Mouse (Mus musculus): Measurements from ENCODE around the gene Wipf2.
"Not testable (repeated sequence)": the region's sequence is repeated elsewhere in the genome, so short reads cannot be mapped to it uniquely, and the experiment has no call there.

Wipf2 gene

DNA sequence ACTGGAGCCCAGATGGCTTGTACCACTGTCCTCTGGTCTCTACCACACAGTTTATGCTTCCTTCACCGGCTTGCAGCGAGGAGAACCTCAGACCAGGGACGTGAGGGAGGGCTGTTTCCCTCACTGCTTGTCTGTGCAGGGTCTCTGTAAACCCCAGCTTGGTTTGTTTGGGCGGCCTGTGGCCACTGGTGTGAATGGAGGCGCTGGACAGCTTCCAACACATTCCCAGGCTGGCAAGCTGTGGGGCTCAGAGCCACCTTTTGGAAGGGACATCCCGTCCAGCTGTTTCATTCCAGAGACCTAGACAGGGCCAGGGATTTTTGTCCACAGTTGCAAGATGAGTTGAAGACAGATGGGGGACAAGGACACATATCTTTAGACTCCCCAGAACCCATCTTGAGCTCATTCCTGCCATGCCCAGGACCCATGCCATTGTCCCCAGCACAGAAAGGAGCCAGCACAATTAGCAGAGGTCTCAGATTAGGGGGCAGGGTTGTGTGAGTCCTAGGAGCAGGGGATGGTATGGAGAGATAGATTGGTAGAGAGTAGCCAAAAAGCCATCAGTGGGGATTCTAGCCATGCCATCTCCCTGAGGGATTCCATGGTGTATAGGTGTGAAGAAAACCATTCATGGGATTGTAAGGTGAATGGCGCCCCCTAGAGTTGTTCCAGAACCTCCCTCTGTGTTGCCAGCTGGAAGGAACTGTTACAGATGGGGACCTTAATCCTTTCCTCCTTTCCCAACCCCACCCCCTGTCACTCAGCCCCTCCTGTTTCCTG lies 68.3 kb downstream of the Wipf2 start:
- peak; percentile 21 for DNase-seq (ENCODE audit: low spot score)

DNA sequence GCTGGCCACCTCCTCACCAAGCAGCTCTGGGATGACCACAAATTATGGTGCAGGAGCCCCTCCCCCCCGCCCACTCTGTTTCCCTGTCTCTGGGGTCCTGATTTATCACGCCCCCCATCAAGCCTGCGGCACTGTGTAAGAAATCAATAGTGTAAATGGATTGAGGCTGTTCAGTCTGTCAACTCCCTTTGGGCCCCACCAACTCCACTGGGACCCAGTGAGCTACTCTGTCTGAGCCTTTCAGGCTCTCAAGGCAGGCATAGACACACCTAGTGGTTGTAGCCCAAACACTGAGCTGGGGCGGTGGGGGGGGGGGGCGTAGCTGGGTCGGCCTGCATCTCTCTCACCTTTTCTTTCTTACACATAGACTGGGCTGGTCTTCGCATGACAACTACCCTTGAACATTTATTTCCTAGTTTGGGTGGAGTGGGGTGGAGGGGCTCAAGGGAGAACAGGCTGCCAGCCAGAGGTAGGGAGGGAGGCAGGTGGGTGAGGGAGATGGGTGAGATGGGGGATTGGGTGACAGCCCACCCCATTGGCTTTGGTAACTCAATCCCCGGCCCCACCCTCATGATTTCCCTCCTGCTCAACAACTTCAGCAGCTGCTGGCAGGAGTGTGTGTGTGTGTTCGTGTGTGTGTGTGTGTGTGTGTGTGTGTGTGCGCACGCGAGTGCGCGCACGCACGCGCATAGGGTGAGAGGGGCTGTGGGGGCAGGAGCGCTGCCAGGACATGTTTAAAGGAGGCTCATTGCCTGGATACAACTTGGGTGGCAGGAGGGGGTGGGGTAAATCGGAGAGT lies 69.1 kb downstream of the Wipf2 start:
- peak; percentile 23 for DNase-seq (ENCODE audit: low spot score)

DNA sequence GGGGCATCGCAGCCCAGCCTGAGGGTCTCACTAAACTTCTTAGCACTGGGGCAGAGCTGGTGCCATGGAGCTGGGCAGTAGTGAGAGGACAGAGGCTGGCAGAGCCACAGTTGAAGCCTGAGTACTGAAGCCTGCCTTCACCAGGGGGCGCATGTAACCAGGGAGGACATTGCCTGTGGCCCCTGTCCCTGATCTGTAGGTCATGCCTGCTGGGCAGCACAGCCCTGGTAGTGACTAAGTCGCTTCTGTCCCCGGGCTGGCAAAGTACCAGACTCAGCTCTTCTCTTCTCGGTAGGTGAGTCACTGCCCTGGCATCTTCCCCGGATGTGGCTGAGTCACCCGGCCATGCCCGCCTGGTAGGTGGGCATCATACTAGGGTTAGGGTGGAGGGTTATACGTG lies 69.7 kb downstream of the Wipf2 start:
- no peak for DNase-seq (ENCODE audit: low spot score)

DNA sequence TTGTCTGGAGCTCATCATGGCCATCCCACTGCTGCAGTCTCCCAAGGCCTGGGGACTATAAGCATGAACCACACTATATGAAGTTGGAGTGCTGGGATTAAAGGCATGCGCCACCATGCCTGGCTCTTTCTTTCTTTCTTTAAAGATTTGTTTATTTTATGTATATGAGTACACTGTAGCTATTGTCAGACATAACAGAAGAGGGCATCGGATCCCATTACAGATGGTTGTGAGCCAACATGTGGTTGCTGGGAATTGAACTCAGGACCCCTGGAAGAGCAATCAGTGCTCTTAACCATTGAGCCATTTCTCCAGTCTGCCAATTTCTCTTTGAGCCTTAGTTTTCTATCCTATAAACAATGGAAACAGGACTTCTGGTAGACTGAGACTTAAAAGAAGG lies 70.4 kb downstream of the Wipf2 start:
- not testable (repeated sequence) for DNase-seq (ENCODE audit: low spot score)

DNA sequence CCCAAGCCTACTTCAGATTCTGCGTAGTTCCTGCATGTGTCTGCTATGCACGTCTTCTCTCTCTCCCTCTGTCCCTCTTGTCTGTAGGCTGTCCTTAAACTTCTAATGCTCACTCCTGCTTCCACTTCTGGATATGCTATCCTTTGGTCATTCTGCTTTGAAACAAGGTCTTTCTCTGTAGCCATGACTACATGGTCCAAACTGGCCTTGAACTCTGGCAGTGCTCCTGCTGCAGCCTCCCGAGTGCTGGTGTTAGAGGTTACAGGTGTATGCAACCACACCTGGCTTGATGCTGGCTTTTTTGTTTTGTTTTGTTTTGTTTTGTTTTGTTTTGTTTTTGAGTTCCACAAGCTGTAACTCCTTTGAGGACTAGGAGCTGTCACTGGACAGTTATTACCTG lies 70.9 kb downstream of the Wipf2 start:
- no peak for DNase-seq (ENCODE audit: low spot score)

DNA sequence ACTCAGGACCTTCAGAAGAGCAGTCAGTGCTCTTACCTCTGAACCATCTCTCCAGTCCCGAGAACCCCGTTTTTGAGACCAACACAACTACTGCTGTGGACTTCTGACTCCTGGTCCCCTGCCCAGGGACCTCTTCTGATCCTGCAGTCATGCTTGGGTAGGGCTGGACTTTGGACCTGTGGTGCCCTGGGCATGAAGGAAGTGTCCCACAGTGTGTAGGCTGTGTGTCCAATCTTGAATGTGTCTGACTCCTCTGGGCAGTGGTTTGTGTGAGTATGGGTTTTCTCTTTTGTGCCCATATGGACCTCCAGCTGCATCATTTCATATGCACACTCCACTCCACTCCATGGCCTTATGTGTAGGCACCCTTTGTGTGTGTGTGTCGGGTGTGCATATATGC lies 71.7 kb downstream of the Wipf2 start:
- no peak for DNase-seq (ENCODE audit: low spot score)

DNA sequence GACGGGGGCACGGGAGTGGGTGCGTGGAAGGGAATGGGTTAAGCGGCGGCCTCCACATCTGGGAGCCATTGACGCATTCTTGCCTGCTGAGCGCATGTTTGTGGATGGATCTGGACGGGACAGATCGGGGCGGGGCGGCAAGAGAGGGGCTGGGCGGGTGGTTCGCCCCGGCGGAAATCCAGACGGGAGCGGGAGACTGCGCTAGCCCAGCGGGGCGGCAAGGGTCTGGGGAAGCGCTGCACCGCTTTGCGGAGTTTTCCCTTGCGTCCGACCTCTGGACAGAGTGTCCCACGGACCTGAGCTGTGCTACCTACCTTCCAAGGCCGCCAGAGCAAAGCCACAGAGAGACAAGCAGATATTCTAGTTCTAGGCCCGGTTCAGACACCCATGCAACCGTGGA lies 72.7 kb downstream of the Wipf2 start:
- DNase-seq (ENCODE audit: low spot score) = no peak

DNA sequence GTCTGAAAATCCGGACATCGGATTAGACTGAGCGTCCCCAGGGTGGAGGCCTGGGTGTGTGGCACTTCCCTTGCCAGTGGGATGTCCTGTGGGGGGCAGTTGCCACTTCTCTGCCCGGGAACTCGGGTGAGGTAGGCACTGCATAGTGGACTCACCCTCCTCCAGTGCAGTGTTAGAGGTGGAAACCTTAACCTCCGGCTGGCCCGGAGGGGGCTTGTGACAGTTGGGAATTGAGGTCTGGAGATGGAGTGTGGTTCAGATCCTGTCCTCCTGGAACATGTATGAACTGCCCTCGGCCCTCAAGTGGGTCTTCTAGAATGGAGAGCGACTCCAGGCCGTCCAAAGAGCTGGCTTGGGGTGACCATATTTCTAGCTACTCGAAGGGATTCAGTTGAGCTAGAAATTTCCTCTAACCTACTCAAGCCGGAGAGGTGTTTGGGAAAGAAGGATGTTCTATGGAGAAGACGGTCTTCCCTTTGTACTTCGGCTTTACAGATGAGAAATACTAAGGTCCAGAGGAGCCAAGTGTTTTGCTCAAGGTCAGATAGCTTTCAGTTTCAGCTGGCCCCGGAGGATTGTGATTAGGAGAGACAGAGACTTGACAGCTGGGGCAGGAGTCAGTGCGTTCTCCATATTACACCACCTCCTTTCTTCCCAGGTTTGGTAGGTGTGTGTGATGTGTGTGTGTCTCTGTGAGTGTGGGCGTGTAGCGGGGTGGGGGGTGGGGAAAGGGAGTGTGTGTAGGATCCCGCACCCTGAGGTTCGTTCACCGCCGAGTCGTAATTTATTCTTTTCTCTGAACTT lies 73.4 kb downstream of the Wipf2 start:
- DNase-seq (ENCODE audit: low spot score) = no peak

DNA sequence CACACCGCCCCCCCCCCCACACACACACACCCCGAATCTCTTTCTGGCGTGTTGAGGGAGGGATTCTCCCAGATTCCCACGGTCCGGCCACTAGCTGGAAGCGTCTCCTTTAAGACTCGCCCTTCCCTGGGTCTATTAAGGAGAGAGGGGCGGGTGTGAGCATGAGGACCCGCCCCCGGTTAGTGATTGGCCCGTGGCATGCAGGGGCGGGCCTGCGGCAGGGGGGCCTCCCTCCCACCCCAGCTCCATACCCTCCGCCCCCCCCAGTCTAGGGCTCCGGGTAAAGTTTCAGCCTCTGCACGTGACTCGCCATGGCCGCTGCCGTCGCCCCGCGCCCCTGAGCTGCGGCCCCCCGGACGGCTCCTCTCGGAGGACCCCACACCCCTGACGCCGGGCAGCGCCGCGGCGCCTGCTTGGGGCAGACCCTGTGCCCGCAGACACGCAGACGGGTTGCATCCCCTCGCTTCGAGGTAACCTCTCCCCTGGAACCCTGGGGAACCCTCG lies 74.0 kb downstream of the Wipf2 start:
- DNase-seq (ENCODE audit: low spot score) = peak; percentile 71

DNA sequence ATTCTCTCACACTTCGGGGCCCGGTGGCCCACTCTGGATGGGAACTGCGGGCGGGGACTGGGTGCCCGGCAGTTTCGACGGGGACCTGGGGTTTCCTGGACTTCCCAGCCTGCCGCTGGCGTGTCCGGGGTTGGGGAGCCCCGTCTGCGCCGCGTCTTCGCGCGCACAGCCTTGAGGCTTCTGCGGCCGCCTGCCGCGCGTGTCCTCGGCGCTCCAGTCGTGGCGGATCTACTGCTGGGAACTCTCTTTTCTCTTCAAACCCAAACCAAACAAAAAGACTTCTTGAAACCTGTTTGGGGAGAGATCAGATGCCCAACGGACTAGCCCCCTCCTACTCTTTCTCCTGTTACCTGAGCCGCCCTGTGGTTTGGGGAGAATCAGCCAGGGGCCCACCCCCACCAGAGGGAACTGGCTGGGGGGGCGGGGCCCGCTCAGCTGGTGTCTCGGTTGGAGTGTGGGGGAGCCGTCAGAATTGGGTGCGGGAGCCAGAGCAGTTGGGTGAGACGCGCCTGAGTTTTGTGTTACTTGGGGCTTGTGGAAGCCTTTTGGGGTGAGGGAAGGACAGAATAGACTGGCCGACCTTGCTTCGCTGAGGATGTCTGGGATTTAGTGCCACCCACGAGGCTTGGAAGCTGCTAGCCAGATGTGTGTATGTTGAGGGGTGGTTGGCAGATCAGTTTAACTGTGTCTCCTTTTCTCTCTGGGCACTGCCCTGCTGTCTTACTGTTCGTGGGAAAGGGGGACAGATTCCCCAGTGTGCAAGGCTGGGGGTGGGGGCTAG lies 74.7 kb downstream of the Wipf2 start:
- DNase-seq (ENCODE audit: low spot score) = no peak

DNA sequence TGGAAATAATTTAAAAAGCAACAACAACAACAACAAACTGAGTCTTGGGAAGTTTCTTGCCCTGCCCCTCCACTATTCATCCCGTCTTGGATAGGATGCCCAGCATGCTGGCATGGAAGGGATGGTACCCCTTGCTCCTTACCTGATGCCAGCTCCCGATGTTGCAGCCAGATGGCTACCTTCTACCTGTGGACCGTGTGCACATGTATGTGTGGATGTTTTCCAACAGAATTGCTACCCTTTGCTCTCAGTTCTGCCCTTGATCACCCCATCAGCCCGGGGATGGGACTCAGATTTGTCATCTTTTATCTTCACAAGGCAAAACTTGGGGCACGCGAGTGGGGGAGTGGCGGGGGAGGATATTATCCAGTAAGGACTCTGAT lies 75.3 kb downstream of the Wipf2 start:
- DNase-seq (ENCODE audit: low spot score) = no peak

DNA sequence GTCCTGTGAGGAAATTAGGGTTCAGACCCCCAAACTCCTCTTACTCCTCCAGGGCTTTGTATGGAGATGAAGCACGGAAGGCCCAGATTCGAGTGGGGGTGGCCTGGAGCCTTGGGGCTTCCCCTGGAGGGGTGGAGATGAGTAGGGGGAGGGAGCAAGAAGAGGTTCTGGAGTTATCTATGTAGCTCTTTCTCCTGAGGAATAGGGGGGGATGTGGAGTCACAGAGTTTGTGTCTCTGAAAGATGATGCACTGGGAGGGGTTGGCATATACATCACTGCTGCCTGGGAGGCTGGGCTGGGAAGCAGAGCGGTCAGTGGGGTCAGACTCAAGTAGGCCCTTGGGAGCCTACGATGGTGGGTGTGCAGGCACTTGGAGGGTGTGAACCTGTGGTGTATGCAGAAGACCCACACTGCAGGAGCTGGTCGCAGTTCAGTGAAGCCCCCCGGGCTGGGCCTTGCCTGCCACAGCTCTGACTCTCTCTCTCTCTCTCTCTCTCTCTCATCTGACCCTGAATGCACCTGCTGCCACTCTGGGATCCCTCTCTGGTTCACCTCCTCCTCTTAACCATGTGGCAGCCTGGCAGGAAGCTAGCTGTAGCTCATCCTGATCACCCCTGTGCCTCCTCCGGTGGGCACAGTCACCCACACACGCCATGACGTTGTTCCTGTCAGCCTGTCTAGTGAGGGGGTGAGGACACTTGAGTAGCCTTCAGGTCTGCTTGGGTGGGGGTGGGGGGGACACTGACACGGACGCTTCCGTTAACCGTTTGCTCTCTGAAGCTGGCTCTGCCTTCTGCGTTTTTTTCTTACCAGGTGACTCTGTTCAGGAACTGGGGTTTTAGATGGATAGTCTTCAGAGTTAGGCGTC lies 75.9 kb downstream of the Wipf2 start:
- DNase-seq (ENCODE audit: low spot score) = no peak

DNA sequence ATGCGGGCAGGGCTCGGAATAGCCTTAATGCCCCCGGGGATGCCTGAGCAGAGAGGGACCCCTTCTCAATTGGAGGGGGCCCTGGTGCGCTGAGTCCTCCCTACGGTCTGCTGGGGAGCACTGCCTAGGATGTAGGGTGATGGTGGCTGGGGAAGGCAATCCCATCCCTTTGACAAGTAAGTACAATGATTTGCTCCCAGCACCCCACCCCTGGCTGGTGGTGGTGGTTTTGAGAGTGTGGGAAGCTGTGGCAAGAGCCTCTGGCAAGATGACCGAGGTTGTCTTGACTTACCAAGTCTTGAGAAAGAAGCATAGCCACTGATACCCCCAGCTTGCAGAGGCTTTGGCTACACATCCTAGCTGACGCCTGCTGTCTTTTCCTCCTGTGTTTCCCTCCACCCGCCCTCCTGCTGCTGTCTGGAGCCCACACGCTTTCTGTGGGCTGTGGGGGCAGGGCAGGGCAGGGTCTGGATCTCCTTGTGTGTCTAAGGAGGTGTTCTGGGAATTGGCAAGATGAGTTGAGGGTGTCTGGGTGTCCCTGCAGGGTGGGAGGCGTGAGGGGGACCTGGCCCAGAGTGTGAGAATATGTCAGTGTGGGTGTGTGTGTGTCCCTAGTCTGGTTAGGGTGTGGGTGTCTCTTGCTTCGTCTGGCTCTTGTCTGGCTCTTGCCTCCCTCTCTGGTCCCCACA lies 76.7 kb downstream of the Wipf2 start:
- DNase-seq (ENCODE audit: low spot score) = no peak

DNA sequence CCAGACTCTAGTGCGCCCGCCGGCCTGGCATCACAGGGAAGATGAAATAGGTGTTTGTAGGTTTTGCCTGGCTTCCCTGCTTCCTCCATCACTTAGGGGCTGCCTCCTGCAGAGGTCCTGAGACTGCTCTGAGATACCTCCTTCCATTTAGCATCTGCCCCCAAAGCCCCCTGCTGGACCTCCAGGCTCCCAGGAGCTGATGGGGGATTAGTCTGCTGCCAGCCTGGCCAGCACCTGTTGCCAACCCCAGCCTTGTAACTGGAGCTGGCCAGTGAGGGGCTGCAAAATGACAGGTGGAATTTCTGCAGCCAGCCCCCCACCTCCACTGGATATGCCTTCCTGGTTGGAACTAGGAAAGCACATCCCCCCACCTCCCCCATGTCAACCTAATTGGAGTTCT lies 77.3 kb downstream of the Wipf2 start:
- DNase-seq (ENCODE audit: low spot score) = peak; percentile 9

DNA sequence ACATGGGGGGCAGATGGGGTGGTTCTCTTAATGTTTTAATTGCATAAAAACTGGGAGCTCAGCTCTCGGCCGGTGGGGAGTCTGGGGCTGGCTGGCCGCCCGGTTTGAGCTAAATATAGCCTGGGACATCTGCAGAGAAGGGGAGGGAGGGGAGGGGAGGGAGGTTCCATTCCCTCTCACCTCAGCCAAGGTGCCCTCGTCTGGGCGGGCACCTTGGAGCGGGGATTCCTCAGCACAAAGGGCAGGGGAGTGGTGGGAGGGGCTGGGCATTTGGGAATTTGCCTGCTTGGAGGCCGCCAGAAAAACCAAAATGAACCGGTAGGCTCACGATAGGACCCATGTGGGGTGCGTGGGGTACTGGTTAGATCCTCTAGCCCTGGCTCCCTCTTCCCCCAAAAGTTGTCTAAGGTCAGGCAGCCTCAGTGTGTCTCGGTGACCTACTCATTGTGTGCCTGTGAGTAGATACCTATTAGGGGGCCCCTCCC lies 77.9 kb downstream of the Wipf2 start:
- peak; percentile 52 for DNase-seq (ENCODE audit: low spot score)

DNA sequence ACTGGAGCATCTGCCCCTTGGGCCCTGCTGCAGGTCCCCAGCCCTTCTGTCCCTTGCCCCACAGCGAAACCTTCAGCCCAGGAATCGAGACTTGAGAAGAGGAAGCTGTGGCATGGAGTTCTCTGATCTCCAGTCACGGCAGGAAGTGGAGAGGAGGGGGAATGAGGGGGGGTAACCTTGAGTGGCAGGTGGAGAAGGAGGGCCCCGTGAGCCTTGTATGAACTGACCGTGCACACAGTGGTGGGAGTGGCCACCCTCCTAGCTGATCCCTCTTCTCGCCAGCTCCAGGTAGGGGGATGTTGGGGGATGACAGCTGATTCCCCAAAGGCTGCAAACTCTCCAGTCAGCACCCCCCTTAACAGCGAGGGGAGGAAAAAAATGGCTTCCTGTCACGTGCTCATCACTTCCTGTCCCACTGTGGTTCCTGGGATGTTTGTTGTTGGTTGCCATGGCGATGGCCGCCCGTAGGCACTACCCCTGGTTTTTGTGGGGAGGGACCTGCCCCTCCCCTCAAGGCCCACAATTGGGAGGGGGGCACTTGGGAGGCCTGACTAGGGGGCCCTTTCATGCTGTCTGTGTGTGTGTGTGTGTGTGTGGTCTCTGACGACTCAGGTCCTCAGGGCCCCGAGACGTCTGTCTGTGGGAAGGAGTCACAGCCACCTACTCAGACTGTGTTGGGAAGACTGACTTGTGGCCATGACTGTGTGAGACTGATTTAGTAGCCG lies 78.5 kb downstream of the Wipf2 start:
- peak; percentile 35 for DNase-seq (ENCODE audit: low spot score)

DNA sequence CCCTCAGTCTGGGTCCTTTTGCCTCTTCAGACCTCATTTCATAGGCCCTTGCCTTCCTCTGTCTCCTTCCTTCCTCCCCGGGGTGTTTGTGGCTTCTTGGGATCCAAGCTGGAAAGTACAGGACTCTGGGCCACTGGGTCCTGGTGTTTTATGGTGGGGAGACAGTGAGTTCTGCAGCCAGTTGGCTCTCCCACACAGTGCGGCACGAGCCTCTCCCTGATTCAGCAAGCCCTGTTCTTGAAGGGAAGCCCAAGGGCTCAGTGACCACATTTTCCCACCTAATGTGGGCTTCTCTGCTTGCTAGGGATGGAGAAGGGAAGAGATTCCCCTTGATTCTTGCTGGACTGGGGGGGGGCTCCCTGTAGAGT lies 79.1 kb downstream of the Wipf2 start:
- no peak for DNase-seq (ENCODE audit: low spot score)

DNA sequence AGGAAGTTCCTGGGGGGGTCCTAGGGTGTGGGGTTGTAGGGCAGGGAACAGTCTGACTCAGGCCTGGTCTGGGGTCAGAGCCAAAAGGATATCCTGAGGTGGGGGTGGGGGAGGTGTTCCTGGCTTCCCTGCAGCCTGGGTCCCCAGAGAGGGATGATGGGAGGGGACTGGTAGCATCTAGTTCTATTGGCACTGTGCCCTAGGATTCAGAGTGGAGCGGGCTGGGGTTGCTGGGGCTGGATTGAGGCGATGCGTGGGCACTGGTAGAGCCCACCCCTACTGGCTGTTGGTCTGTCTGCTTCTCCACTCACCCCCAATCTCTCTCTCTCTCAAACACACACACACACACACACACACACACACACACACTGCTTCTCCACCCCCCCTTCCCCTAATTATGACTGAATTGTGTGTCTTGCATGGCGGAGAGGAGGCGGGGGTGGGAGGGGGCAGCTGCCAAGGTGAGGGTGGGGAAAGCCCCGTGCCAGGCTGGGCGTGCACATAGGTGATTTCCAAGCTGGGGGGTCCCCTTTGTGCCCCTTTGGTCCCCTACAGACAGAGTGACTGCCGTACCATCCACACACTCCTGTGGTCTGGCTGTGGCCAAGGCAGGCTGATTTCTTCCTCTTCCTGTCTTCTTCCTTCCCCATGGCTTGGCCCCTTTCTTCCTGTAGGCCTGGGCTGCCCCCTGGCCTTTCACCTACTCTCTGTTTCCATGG lies 79.6 kb downstream of the Wipf2 start:
- peak; percentile 3 for DNase-seq (ENCODE audit: low spot score)

All from ovary, postnatal 14 days (tissue).